Mouse (Mus musculus) forebrain, embryonic 14.5 days (tissue): ENCODE results near the gene Mrm1. TPM values are rescaled to one million over a fixed set of nuclear protein-coding genes. Genes with fewer than 3 reads are reported as not detected.

Experiments
- ATAC-seq: fragments of 200-750 bp; cut with Nextera tagmentation; 2 replicates; pipeline ENCODE4 v1.8.0; 2017; ENCODE audit warnings: mild to moderate bottlenecking, moderate library complexity
- DNase-seq: peaks from one replicate; pipeline ENCODE4 v3.0.0-alpha.2; 2015; ENCODE audit warnings: low spot score
- H3K27ac ChIP-seq: fragments of 300-500 bp; sonication (generic); 2 replicates; pipeline ENCODE4 v1.5.1; 2014; ENCODE audit warnings: low read depth, mild to moderate bottlenecking, control low read depth, low read length, moderate library complexity
- H3K27me3 ChIP-seq: fragments of 300-500 bp; sonication (generic); replicated peaks from 2 replicates; pipeline ENCODE4 v1.6.1; 2014; ENCODE audit warnings: low read length, control low read depth, mixed read lengths; ENCODE audit not compliant: control insufficient read depth, insufficient read depth
- H3K36me3 ChIP-seq: fragments of 300-500 bp; sonication (generic); 2 replicates; pipeline ENCODE4 v1.6.1; 2014; ENCODE audit warnings: low read length, control low read depth; ENCODE audit not compliant: control insufficient read depth, insufficient read depth
- H3K4me1 ChIP-seq: fragments of 300-500 bp; sonication (generic); 2 replicates; pipeline ENCODE4 v1.6.1; 2014; ENCODE audit warnings: antibody characterized with exemption, low read length, control low read depth; ENCODE audit not compliant: control insufficient read depth, insufficient read depth
- H3K4me2 ChIP-seq: fragments of 300-500 bp; sonication (generic); 2 replicates; pipeline ENCODE4 v1.6.1; 2014; ENCODE audit warnings: mild to moderate bottlenecking, control low read depth, low read length
- H3K4me3 ChIP-seq: fragments of 300-500 bp; sonication (generic); 2 replicates; pipeline ENCODE4 v1.5.1; 2014; ENCODE audit warnings: low read depth, low read length, control low read depth
- H3K9ac ChIP-seq: fragments of 300-500 bp; sonication (generic); 2 replicates; pipeline ENCODE4 v1.6.1; 2014; ENCODE audit warnings: mild to moderate bottlenecking, low read length, control low read depth, moderate library complexity
- H3K9me3 ChIP-seq: fragments of 300-500 bp; sonication (generic); replicated peaks from 2 replicates; pipeline ENCODE4 v1.6.1; 2016; ENCODE audit warnings: low read length, control low read depth, mixed read lengths; ENCODE audit not compliant: control insufficient read depth
- WGBS: fragments of 180-500 bp; shearing (Covaris S2); extraction: QIAGEN DNeasy Blood & Tissue Kit; methylation state at CpG from one replicate; pipeline ENCODE4 v1.1.7; 2014; 5-methylcytosine and 5-hydroxymethylcytosine counted together
- polyA plus RNA-seq: library from polyadenylated mRNA; unstranded; fragments of >200 nt; fragmentation: Nextera tagmentation; extraction: Ambion mirVana; gene quantifications from 2 replicates; pipeline ENCODE4 v1.2.1, GENCODE M21; 2014

The Mrm1 gene
- polyA plus RNA-seq, 1 experiment from 2014 or later = 12.1 TPM

- H3K4me3 ChIP-seq = no peak overlapping the region
- no peaks in the 10 kb centered on the region for H3K9me3 ChIP-seq
- H3K9ac ChIP-seq = no peak overlapping the region
- no peak for ATAC-seq
- H3K4me2 ChIP-seq = no peak overlapping the region
- no peaks in the 10 kb centered on the region for H3K4me1 ChIP-seq
- H3K36me3 ChIP-seq = no peaks in the 10 kb centered on the region
- no peak overlapping the region for H3K27ac ChIP-seq
- no peak for DNase-seq
- H3K27me3 ChIP-seq = peaks cover 17% of the 10 kb centered on the region
Observed at GRCm38 (mm10) chr11:84793545-84793944, 25.8 kb downstream of the Mrm1 start.

- no peak overlapping the region for H3K27ac ChIP-seq
- H3K27me3 ChIP-seq = peaks cover 19% of the 10 kb centered on the region
- no peaks in the 10 kb centered on the region for H3K36me3 ChIP-seq
- H3K9me3 ChIP-seq = no peaks in the 10 kb centered on the region
- H3K4me3 ChIP-seq = no peak overlapping the region
- no peak overlapping the region for H3K9ac ChIP-seq
- no peak overlapping the region for H3K4me2 ChIP-seq
- H3K4me1 ChIP-seq = no peaks in the 10 kb centered on the region
- 72% methylated on average over 6 of the region's 6 CpGs for WGBS
- no peak for DNase-seq
- no peak for ATAC-seq
Observed at GRCm38 (mm10) chr11:84790383-84790782, 28.9 kb downstream of the Mrm1 start.

GRCm38 (mm10) chr11:84780143-84780870 lies 39.0 kb downstream of the Mrm1 start:
- H3K9ac ChIP-seq = no peak overlapping the region
- no peak overlapping the region for H3K27ac ChIP-seq
- H3K36me3 ChIP-seq = no peaks in the 10 kb centered on the region
- ATAC-seq (peak; percentile 91), DNase-seq (peak; percentile 90)
- under 1% methylated on average over 19 of the region's 19 CpGs for WGBS
- H3K9me3 ChIP-seq = no peaks in the 10 kb centered on the region
- peaks cover 20% of the 10 kb centered on the region for H3K4me1 ChIP-seq
- peak overlapping the region; percentile 36 for H3K4me2 ChIP-seq
- H3K27me3 ChIP-seq = peaks cover 52% of the 10 kb centered on the region
- H3K4me3 ChIP-seq = no peak overlapping the region

GRCm38 (mm10) chr11:84775560-84775959 lies 43.8 kb downstream of the Mrm1 start:
- WGBS = 3% methylated on average over 4 of the region's 4 CpGs
- peaks cover 25% of the 10 kb centered on the region for H3K4me1 ChIP-seq
- H3K4me2 ChIP-seq = no peak overlapping the region
- no peaks in the 10 kb centered on the region for H3K36me3 ChIP-seq
- peak; percentile 92 for DNase-seq
- H3K9ac ChIP-seq = no peak overlapping the region; the same call in 1 of the 2 replicates
- H3K27ac ChIP-seq = no peak overlapping the region
- peak; percentile 57 for ATAC-seq
- H3K27me3 ChIP-seq = peaks cover 63% of the 10 kb centered on the region
- H3K9me3 ChIP-seq = no peaks in the 10 kb centered on the region
- no peak overlapping the region for H3K4me3 ChIP-seq

GRCm38 (mm10) chr11:84774870-84775514 lies 44.3 kb downstream of the Mrm1 start:
- H3K4me1 ChIP-seq = peaks cover 22% of the 10 kb centered on the region
- H3K27ac ChIP-seq = peak overlapping the region; percentile 48; the same call in 1 of the 2 replicates
- DNase-seq = no peak
- H3K4me2 ChIP-seq = no peak overlapping the region
- 29% methylated on average over 13 of the region's 13 CpGs for WGBS
- H3K27me3 ChIP-seq = peaks cover 64% of the 10 kb centered on the region
- ATAC-seq = peak; percentile 57
- no peak overlapping the region for H3K4me3 ChIP-seq
- no peaks in the 10 kb centered on the region for H3K36me3 ChIP-seq
- no peak overlapping the region for H3K9ac ChIP-seq
- H3K9me3 ChIP-seq = no peaks in the 10 kb centered on the region

GRCm38 (mm10) chr11:84767898-84768297 lies 51.4 kb downstream of the Mrm1 start:
- Histone ChIP-seq H3K4me2 (no peak overlapping the region), H3K27ac (no peak overlapping the region), H3K36me3 (no peaks in the 10 kb centered on the region), H3K27me3 (peaks cover 46% of the 10 kb centered on the region), H3K9ac (no peak overlapping the region), H3K9me3 (no peaks in the 10 kb centered on the region), H3K4me3 (no peak overlapping the region), H3K4me1 (peaks cover 17% of the 10 kb centered on the region)
- WGBS = 69% methylated on average over 6 of the region's 6 CpGs
- ATAC-seq (no peak), DNase-seq (no peak)

GRCm38 (mm10) chr11:84765125-84765524 lies 54.2 kb downstream of the Mrm1 start:
- Histone ChIP-seq H3K27me3 (peaks cover 27% of the 10 kb centered on the region), H3K9me3 (no peaks in the 10 kb centered on the region), H3K4me3 (no peak overlapping the region), H3K4me2 (no peak overlapping the region), H3K36me3 (no peaks in the 10 kb centered on the region), H3K27ac (no peak overlapping the region), H3K4me1 (peaks cover 18% of the 10 kb centered on the region), H3K9ac (no peak overlapping the region)
- ATAC-seq = no peak
- DNase-seq = no peak
- 13% methylated on average over 5 of the region's 5 CpGs for WGBS

- ATAC-seq (no peak), DNase-seq (peak; percentile 40)
- no peaks in the 10 kb centered on the region for H3K9me3 ChIP-seq
- H3K27ac ChIP-seq = no peak overlapping the region
- H3K4me1 ChIP-seq = peaks cover 18% of the 10 kb centered on the region
- 0 out of 2 replicates have a peak overlapping the region, but pooled peaks have one; percentile 21 for H3K9ac ChIP-seq
- H3K4me2 ChIP-seq = peak overlapping the region; percentile 28; the same call in 1 of the 2 replicates
- peaks cover 27% of the 10 kb centered on the region for H3K27me3 ChIP-seq
- H3K4me3 ChIP-seq = no peak overlapping the region
- no peaks in the 10 kb centered on the region for H3K36me3 ChIP-seq
- whole genome bisulfite sequencing = 2% methylated on average over 19 of the region's 21 CpGs
Observed at GRCm38 (mm10) chr11:84764527-84764961, 54.8 kb downstream of the Mrm1 start.

GRCm38 (mm10) chr11:84764116-84764515 lies 55.2 kb downstream of the Mrm1 start:
- 21% methylated on average over 8 of the region's 8 CpGs for WGBS
- peaks cover 27% of the 10 kb centered on the region for H3K27me3 ChIP-seq
- no peak for DNase-seq
- H3K4me2 ChIP-seq = peak overlapping the region; percentile 28; the same call in 1 of the 2 replicates
- H3K4me1 ChIP-seq = peaks cover 18% of the 10 kb centered on the region
- no peaks in the 10 kb centered on the region for H3K9me3 ChIP-seq
- H3K4me3 ChIP-seq = no peak overlapping the region
- H3K36me3 ChIP-seq = no peaks in the 10 kb centered on the region
- H3K27ac ChIP-seq = no peak overlapping the region
- ATAC-seq = no peak
- 0 out of 2 replicates have a peak overlapping the region, but pooled peaks have one; percentile 21 for H3K9ac ChIP-seq
